Comparison of ENCODE assay signal across 8 mouse cellular contexts in genomic region chr7:110061199-110061751, GRCm38 (mm10). TPM values are rescaled to one million over a fixed set of nuclear protein-coding genes. Genes with fewer than 3 reads are reported as not detected.
A peak's percentile ranks its signal among the peaks of the same experiment; 100 is the strongest.
DNase-seq lines count a peak whose midpoint lies in the region; ATAC-seq lines count a peak whose summit lies in the region.

Gene Zfp143, plus strand, starts transcription at chr7:110061217.

- H3K4me3 ChIP-seq in forebrain, embryonic 14.5 days (ENCODE audit: low read depth, low read length), result peak within 1 kb of the TSS; percentile 76
- peak within 1 kb of the TSS; percentile 76 for H3K4me3 ChIP-seq in neural tube, embryonic 15.5 days (replicated peaks)

- intact Hi-C loops in heart, postnatal 14 days (cut with DNase I), result loop anchor here (2.0 to 10.0 kb wide), 3 partner anchors 61 to 356 kb away; partner anchors contain the start of genes Akip1, St5, Tmem41b and Wee1

- WGBS in forebrain, embryonic 14.5 days, result under 1% methylated on average over 34 of the region's 34 CpGs
- under 1% methylated on average over 34 of the region's 34 CpGs for WGBS in neural tube, embryonic 15.5 days

- peak within 1 kb of the TSS; percentile 100 for H3K27ac ChIP-seq in forebrain, embryonic 14.5 days (ENCODE audit: low read depth, low read length)
- H3K27ac ChIP-seq in neural tube, embryonic 15.5 days (replicated peaks), result peak within 1 kb of the TSS; percentile 100

- peaks cover 9% of the 10 kb centered on the region for H3K36me3 ChIP-seq in forebrain, embryonic 14.5 days (ENCODE audit: control insufficient read depth, insufficient read depth, low read length)
- peaks cover 4% of the 10 kb centered on the region; the same call in 1 of the 2 replicates for H3K36me3 ChIP-seq in neural tube, embryonic 15.5 days

- H3K27me3 ChIP-seq in forebrain, embryonic 14.5 days (replicated peaks; ENCODE audit: control insufficient read depth, insufficient read depth, low read length), result no peaks in the 10 kb centered on the region
- H3K27me3 ChIP-seq in neural tube, embryonic 15.5 days (replicated peaks), result no peaks in the 10 kb centered on the region

- peak; percentile 98 for ATAC-seq in forebrain, embryonic 14.5 days
- ATAC-seq in neural tube, embryonic 15.5 days (ENCODE audit: low FRiP score), result peak; percentile 99

- peak within 1 kb of the TSS; percentile 99 for H3K9ac ChIP-seq in forebrain, embryonic 14.5 days (ENCODE audit: low read length)
- peak within 1 kb of the TSS; percentile 98 for H3K9ac ChIP-seq in neural tube, embryonic 15.5 days (replicated peaks)

- H3K9me3 ChIP-seq in forebrain, embryonic 14.5 days (replicated peaks; ENCODE audit: control insufficient read depth, low read length), result no peaks in the 10 kb centered on the region
- H3K9me3 ChIP-seq in neural tube, embryonic 15.5 days (replicated peaks), result no peaks in the 10 kb centered on the region

- DNase-seq in ES-CJ7 (ENCODE audit: low read depth, low spot score), result peak; percentile 100
- peak; percentile 100 for DNase-seq in cerebellum, adult 11 months
- peak; percentile 100 for DNase-seq in forebrain, embryonic 14.5 days (ENCODE audit: low spot score)
- peak; percentile 99 to 100 for DNase-seq in heart, postnatal 14 days
- peak; percentile 100 for DNase-seq in layer of hippocampus, adult 11-12 months (ENCODE audit: low spot score)
- DNase-seq in lung, adult 18-20 months, result peak; percentile 100
- peak; percentile 100 for DNase-seq in testis, postnatal 14 days (ENCODE audit: low spot score)

- peak within 1 kb of the TSS; percentile 75 for H3K4me2 ChIP-seq in forebrain, embryonic 14.5 days (ENCODE audit: low read length)
- peak within 1 kb of the TSS; percentile 69 for H3K4me2 ChIP-seq in neural tube, embryonic 15.5 days

- H3K4me1 ChIP-seq in forebrain, embryonic 14.5 days (ENCODE audit: control insufficient read depth, insufficient read depth, low read length), result peaks cover 9% of the 10 kb centered on the region
- peaks cover 23% of the 10 kb centered on the region for H3K4me1 ChIP-seq in neural tube, embryonic 15.5 days

RNA-seq across cellular contexts. Expression of gene Zfp143, which starts in this region (rescaled TPM):
- polyA plus RNA-seq in forebrain, embryonic 14.5 days (2014; fragmentation: Nextera tagmentation; extraction: Ambion mirVana), result 27.1 and 27.3 TPM in 2 replicates
- total RNA-seq in heart, postnatal 14 days (2021), result 10 to 100 TPM in 1 of 2 experiments, 1 to 10 TPM in 1; 9.7 to 10.9 TPM
- 12.6 and 14.4 TPM in 2 replicates for polyA plus RNA-seq in neural tube, embryonic 15.5 days (2015; fragmentation: Nextera tagmentation; extraction: Ambion mirVana)

Comparison
In these comparisons a context has a peak if more than half of its experiments do, and no peak if none do; other contexts are left out.
1. Peak in every context shown above with its lines: DNase-seq, ATAC-seq, H3K4me3 ChIP-seq and H3K27ac ChIP-seq.